Mouse (Mus musculus) yolk sac, embryonic 10.5 days (tissue): ENCODE results near the gene Lman2.

Source experiments
- DNase-seq: peaks from one replicate; pipeline ENCODE4 v3.0.0-alpha.2; 2017; ENCODE audit warnings: low spot score

Lman2 gene

DNA sequence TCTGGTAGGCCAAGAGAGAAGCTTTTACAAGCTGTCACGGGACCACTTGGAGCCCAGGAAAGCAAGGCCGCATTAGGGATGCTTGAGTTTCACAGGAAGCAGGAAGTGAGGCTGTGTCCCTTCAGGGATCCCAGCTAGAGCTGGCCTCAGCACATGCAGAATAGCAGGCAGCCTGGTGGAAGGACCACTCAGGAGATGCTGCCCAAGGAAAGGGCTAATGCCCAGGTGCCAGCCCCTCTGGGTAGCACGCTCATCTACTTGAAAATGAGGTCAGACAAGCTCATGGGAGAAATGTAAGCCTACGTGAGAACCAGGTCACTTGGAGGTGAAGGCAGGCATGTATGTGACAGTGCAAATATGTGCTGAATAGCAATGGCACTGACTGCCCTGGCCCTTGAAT lies 35.4 kb downstream of the Lman2 start:
- DNase-seq = no peak

DNA sequence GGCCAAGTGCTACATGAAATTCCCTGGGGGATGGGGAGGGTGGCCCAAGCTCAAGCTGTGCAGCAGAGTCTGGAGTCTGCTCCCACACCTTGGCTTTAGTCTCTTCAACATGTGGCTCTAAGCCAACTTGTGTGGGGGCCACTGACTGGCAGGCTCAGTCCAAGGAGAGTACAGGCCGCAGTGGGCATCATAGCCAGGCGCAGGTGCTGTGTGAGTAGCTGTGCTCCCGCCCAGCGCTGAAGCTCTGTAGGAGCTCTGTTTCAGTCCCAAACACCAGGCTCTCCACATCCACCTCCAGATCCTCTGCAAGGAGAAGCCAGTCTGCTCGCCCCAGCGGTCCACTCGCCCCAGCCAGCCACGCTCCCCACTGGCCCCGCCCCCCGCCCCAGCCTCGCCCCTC lies 37.0 kb downstream of the Lman2 start:
- no peak for DNase-seq

DNA sequence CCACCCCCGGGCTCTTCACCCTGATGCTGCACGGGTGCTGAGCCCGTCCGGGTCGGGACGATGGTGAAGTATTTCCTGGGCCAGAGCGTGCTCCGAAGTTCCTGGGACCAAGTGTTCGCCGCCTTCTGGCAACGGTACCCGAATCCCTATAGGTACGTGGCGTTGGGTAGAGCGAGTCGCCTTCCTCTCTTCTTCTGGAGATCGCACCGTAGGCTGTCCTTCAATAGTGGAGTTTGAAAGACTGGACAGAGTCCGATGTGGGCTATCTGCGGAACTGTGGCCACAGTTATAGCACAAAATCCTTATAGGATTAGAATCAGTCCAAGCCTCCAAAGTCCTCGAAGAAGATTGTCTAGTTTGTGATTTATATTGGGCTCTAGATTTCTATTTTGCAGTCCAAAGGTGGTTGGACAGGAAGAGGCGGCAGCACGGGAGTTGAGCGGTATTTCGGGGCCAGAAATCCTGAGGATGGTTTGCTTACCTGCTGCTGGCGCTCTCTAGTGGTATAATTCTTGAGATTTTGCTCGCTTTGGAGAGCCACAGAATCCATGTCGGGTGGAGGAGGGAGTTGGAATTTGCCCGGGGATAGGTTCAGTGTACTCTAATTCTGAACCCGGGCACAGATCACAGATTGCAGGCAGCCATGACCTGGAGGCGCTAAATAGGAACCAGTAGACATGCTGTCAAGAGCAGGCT lies 40.3 kb downstream of the Lman2 start:
- peak; percentile 71 for DNase-seq

DNA sequence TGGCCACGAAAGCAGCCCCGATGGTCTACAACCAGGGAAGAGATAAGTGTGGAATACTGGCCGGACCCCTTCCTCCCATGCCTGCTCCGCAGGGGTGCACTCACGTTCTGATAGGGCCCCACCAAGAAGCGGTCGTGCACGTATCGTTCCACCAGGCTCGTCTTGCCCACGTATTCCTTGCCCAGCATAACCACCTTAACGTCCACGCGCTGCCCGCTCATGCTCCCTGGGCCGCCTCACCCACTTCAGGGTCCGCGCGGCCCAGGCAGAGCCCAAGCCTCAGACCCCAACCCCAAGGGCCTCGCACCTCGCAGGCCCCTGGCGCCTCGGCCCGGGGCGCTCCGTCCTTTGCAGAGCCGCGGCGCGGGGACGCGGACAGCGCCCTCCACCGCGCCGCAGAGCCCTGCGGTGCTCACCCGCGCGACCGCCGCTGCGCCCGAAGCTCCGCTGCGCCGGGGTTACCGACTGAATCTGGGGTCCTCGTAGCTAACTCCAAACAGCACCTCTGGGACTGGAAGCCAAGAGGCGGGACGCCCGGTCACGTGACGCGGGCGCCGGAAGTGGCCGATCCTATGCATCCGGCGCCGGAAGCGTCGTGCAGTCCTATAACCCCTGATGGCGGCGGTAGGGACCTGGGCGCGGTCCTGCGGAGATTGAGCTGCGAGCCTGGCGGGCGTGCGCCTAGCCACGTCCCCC lies 41.0 kb downstream of the Lman2 start, which contains the start of gene Rab24:
TSS of gene Rab24 (minus strand) at position 513 of the 696 bp plus-strand sequence.
- DNase-seq = peak; percentile 89

DNA sequence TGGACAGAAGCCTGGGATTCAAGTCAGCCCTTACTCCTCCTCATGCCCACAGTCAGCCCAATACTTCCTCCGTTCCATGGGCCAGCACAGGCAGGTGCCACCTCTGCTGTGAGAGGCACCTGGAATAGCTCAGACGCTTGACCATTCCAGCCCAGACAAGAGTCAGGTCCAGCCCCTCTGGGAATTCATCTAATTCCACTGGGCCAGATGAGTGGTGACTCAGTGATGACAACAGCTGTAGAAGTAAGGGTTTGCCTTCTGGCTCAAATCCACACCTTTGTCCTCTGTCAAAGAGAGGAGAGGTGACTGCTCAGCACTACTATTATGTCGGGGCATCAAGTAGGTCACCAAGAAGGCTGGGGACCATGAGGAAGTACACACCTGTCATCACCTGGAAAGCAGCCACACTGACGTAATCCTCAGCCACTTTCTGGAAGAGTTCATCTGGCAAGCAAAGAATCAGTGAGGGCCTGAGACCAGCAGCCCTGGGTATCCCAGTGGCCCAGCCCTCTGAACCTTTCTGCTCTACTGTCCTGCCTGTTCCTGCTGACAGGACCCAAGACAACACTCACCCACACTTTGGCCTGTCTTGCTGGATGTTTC lies 42.6 kb downstream of the Lman2 start, which contains the start of gene Prelid1:
TSS of gene Prelid1 (plus strand) at position 570 of the 603 bp plus-strand sequence.
- no peak for DNase-seq

DNA sequence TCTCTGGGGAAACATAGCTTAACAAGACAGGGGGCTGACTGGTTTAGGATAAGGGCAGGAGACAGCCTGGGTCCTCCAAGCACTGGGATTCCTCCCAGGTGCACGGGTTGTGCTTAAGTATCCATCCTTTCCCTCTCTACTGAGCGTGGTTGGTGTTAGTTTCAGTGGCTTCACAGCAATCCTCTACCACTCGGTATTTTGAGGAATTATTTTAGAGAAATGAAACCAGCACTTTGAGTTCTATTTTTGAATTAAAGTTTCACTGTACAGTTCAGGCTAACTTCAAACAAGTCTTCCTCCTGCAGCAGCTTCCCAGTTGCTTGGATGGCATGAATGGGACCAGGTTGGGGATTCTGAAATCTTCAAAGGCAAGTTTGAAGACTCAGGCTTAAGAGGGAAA lies 44.2 kb downstream of the Lman2 start:
- DNase-seq = no peak

DNA sequence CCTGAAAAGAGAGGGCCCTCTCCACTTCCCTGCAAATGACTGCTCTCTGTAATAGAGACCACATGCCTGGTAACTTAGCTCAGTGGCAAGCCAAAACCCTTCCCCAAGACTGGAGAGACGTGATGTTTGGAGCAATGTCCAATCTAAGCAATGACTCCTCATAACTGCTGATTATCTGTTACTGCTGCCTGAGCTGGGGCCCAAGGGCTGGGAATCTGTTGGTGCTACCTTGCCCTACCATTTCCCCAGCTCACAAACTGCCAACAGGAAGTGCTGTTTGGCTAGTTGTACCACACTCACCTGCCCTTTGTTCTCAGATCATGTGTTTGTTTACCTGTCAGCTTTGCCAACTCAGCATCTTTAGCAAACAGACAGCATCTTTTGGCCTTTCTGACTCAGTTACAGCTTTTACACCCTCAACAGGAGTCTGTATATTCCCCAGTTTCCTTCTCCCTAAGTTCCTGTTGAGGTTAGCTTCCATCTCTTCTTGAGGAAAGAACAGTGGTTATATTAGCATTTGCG lies 47.6 kb downstream of the Lman2 start:
- no peak for DNase-seq

DNA sequence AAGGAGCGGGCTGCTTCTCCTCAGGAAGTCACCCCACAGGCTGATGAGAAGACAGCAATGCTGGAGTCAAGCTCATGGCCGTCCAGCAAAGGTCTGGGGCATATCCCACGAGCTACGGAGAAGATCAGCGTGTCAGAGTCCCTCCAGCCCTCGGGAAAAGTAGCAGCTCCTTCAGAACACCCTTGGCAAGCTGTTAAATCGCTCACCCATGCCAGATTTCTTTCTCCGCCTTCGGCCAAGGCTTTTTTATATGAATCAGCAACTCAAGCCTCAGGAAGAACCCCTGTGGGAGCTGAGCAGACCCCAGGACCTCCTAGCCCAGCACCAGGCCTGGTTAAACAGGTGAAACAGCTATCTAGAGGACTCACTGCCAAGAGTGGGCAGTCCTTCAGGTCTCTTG lies 49.5 kb downstream of the Lman2 start:
- no peak for DNase-seq

DNA sequence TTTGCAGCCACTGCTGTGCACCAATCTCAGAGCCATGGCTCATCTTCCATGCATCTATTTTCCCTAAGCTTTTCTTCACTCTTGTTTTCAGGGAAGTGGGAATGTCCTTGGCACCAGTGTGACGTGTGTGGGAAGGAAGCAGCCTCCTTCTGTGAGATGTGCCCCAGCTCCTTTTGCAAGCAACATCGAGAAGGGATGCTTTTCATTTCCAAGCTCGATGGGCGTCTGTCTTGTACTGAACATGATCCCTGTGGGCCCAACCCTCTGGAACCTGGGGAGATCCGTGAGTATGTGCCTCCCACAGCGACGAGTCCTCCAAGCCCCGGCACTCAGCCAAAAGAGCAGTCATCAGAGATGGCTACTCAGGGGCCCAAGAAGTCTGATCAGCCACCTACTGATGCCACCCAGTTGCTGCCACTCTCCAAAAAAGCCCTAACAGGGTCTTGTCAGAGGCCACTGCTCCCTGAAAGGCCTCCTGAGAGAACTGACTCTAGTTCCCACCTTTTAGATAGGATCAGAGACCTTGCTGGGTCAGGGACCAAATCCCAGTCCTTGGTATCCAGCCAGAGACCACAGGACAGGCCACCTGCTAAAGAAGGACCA lies 50.5 kb downstream of the Lman2 start:
- DNase-seq = no peak

DNA sequence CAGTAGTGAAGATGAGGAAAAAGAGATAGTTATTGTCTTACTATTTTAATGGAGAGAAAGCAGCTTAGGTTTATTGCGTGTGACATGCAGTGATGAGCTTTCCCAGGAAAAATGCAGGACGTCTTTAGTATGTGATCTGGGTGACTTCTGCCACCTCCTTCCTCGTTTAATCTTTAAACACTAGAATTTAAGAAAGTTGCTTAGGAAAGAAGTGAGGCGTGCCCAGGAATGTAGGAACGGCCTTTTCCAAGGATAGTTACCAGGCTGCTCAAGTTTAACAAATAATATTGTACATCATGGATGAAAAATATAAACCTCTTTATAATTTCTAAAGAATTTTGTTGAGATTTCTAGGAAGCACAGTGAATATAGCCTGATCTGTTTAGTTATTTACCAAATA lies 61.7 kb downstream of the Lman2 start:
- no peak for DNase-seq

DNA sequence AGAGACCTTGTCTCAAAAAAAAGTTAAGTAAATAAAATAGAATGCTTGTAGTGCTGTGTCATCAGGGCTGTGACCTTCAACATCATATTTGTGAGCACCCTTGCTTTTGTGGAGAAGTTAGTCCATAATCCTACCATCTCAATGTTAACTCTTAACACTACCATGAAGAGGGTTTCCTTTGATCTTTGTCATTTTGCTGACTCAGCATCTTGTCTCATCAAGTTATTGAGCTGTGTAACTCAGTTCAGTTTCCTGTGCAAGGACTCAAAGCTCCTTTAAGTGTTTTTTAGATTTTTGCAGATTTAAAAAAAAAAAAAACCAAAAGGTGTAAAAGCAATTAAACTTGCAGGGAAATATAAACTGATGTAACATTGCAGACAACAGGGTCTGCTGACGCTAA lies 65.8 kb downstream of the Lman2 start:
- DNase-seq = no peak
